ENCODE assay signal across 8 mouse cellular contexts in the genomic region with DNA sequence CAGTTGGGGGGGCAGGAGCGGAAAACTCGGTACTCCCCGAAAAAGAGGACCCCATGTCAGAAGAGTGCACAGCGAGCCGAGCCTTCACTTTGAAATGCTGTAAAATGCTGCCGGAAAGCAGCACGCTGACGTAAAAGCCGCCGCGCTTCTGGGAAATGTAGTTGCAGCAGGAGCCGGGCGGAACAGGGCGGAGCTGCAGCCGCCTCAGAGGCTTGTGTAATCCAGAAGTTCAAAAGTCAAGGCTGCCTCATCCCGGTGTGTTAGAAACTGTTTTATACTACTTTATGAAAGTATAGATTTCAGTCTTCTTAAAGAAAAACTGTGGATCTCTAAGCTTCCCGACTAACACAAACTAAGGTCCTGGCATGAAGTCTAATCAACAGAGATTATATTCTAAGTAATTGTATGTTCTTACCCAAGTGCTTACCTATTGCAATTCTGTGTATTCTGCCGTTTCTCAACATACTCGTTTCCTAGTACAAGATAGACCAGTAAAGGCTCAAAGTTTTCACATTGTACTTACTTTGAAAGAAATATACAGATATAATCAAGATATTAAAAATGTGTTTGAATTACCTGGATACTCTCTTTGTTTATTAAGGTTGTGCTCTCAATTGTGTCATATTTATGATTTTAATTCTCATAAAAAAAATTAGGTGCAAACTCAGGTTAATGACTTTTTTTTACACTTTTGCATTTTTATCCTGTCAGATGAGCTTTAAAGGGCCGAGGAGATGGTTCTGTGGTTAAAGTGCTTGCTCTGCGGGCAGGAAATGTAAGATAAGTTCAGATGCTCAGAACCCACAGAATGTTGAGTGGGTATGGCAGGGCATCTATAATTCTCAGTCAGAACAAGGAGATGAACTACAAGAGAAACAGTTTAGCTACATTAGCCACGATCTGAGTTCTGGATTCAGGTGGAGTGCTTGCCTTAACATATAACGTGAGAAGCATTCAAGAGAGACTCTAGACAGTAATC. TPM values are rescaled to one million over a fixed set of nuclear protein-coding genes. Genes with fewer than 3 reads are reported as not detected.
A peak's percentile ranks its signal among the peaks of the same experiment; 100 is the strongest.
DNase-seq lines count a peak whose midpoint lies in the region; ATAC-seq and TF ChIP-seq lines count a peak whose summit lies in the region.

A gene (minus strand): TSS at position 109 of the 979 bp plus-strand sequence.

- intact Hi-C loops in heart, adult 2 months (cut with DNase I) = no loop called here

- no peaks in the 10 kb centered on the region; the same call in 1 of the 2 replicates for H3K79me2 ChIP-seq in heart, adult 2 months (replicated peaks; ENCODE audit: control insufficient read depth, insufficient read depth, low read length)

- H3K9me3 ChIP-seq in embryonic facial prominence, embryonic 14.5 days (ENCODE audit: control insufficient read depth, low read length) = no peaks in the 10 kb centered on the region
- H3K9me3 ChIP-seq in limb, embryonic 13.5 days = 0 out of 2 replicates have a peak, but pooled peaks cover 3% of the 10 kb centered on the region
- H3K9me3 ChIP-seq in midbrain, embryonic 16.5 days (replicated peaks; ENCODE audit: control insufficient read depth, low read length, poor library complexity, severe bottlenecking) = no peaks in the 10 kb centered on the region

- peak; percentile 96 for ATAC-seq in embryonic facial prominence, embryonic 14.5 days (ENCODE audit: low read depth)
- ATAC-seq in limb, embryonic 13.5 days (ENCODE audit: low FRiP score, low read depth) = peak; percentile 95
- ATAC-seq in midbrain, embryonic 16.5 days = peak; percentile 97

- peak within 1 kb of the TSS; percentile 93 for H3K9ac ChIP-seq in embryonic facial prominence, embryonic 14.5 days (ENCODE audit: low read depth, low read length)
- peak within 1 kb of the TSS; percentile 87 for H3K9ac ChIP-seq in heart, adult 2 months (ENCODE audit: low read depth, low read length)
- H3K9ac ChIP-seq in limb, embryonic 13.5 days = peak within 1 kb of the TSS; percentile 89
- peak within 1 kb of the TSS; percentile 78 for H3K9ac ChIP-seq in midbrain, embryonic 16.5 days (ENCODE audit: low read depth, low read length)

- 17% methylated on average over 23 of the region's 23 CpGs for WGBS in embryonic facial prominence, embryonic 14.5 days
- 16% methylated on average over 23 of the region's 23 CpGs for WGBS in heart, adult 2 months
- 17% methylated on average over 23 of the region's 23 CpGs for whole genome bisulfite sequencing in limb, embryonic 13.5 days
- 18% methylated on average over 23 of the region's 23 CpGs for WGBS in midbrain, embryonic 16.5 days

- TF ChIP-seq CTCF in heart, adult 2 months (IDR thresholded peaks at IDR 0.05) = 0 out of 2 replicates have a peak, but pooled peaks have one; percentile 7

- TF ChIP-seq EP300 in heart, adult 2 months (IDR thresholded peaks at IDR 0.05; ENCODE audit: insufficient read depth, low read depth, low read length) = peak; percentile 52; the same call in 1 of the 2 replicates

- no peaks in the 10 kb centered on the region for H3K27me3 ChIP-seq in embryonic facial prominence, embryonic 14.5 days (replicated peaks; ENCODE audit: control insufficient read depth, insufficient read depth, low read length)
- H3K27me3 ChIP-seq in heart, adult 2 months (ENCODE audit: control insufficient read depth, insufficient read depth, low read length) = no peaks in the 10 kb centered on the region
- H3K27me3 ChIP-seq in limb, embryonic 13.5 days = no peaks in the 10 kb centered on the region
- H3K27me3 ChIP-seq in midbrain, embryonic 16.5 days (ENCODE audit: control insufficient read depth, insufficient read depth, low read depth, low read length) = no peaks in the 10 kb centered on the region

- peak within 1 kb of the TSS; percentile 58 for H3K4me2 ChIP-seq in embryonic facial prominence, embryonic 14.5 days (ENCODE audit: low read depth, low read length)
- H3K4me2 ChIP-seq in limb, embryonic 13.5 days (replicated peaks) = peak within 1 kb of the TSS; percentile 67
- H3K4me2 ChIP-seq in midbrain, embryonic 16.5 days (ENCODE audit: low read length) = peak within 1 kb of the TSS; percentile 73

- peak within 1 kb of the TSS; percentile 84 for H3K4me3 ChIP-seq in embryonic facial prominence, embryonic 14.5 days (ENCODE audit: low read depth, low read length)
- peak within 1 kb of the TSS; percentile 70 for H3K4me3 ChIP-seq in heart, adult 2 months
- peak within 1 kb of the TSS; percentile 80 for H3K4me3 ChIP-seq in limb, embryonic 13.5 days
- H3K4me3 ChIP-seq in midbrain, embryonic 16.5 days (ENCODE audit: low read depth, low read length) = peak within 1 kb of the TSS; percentile 75

- H3K36me3 ChIP-seq in embryonic facial prominence, embryonic 14.5 days (ENCODE audit: control insufficient read depth, insufficient read depth, low read length) = peaks cover 19% of the 10 kb centered on the region
- no peaks in the 10 kb centered on the region; the same call in 1 of the 2 replicates for H3K36me3 ChIP-seq in heart, adult 2 months (ENCODE audit: control insufficient read depth, insufficient read depth, low read length)
- peaks cover 25% of the 10 kb centered on the region for H3K36me3 ChIP-seq in limb, embryonic 13.5 days
- H3K36me3 ChIP-seq in midbrain, embryonic 16.5 days (ENCODE audit: control insufficient read depth, insufficient read depth, low read length) = peaks cover 4% of the 10 kb centered on the region

- H3K4me1 ChIP-seq in embryonic facial prominence, embryonic 14.5 days (ENCODE audit: control insufficient read depth, insufficient read depth, low read length) = no peaks in the 10 kb centered on the region
- H3K4me1 ChIP-seq in heart, adult 2 months (ENCODE audit: control insufficient read depth, insufficient read depth, low read length) = 0 out of 2 replicates have a peak, but pooled peaks cover 1% of the 10 kb centered on the region
- H3K4me1 ChIP-seq in limb, embryonic 13.5 days = 0 out of 2 replicates have a peak, but pooled peaks cover 3% of the 10 kb centered on the region
- H3K4me1 ChIP-seq in midbrain, embryonic 16.5 days (ENCODE audit: control insufficient read depth, insufficient read depth, low read length) = peaks cover 6% of the 10 kb centered on the region; the same call in 1 of the 2 replicates

- peak; percentile 83 for TF ChIP-seq POLR2A in heart, adult 2 months (IDR thresholded peaks at IDR 0.05; ENCODE audit: insufficient read depth, low read depth, low read length)

- peak; percentile 90 for DNase-seq in 3T3-L1 (ENCODE audit: low read depth, low spot score)
- peak; percentile 73 to 76 for DNase-seq in adrenal gland, postnatal 4 days (ENCODE audit: low spot score in 2 of 2)
- DNase-seq in embryonic facial prominence, embryonic 14.5 days (ENCODE audit: low spot score) = peak; percentile 96
- peak; percentile 94 to 96 for DNase-seq in heart, adult 2 months
- peak; percentile 91 to 97 for DNase-seq in kidney, adult 8-10 months
- DNase-seq in spleen, postnatal 10 days (ENCODE audit: low spot score in 2 of 2) = peak; percentile 93 to 95

- H3K27ac ChIP-seq in embryonic facial prominence, embryonic 14.5 days (replicated peaks; ENCODE audit: low read depth, low read length) = peak within 1 kb of the TSS; percentile 63
- H3K27ac ChIP-seq in heart, adult 2 months = peak within 1 kb of the TSS; percentile 81
- H3K27ac ChIP-seq in limb, embryonic 13.5 days = 0 out of 2 replicates have a peak within 1 kb of the TSS, but pooled peaks have one; percentile 39
- H3K27ac ChIP-seq in midbrain, embryonic 16.5 days (ENCODE audit: low read length) = peak within 1 kb of the TSS; percentile 71

RNA-seq across cellular contexts. Expression of the gene that starts here (rescaled TPM):
- 10 to 100 TPM; 58.4 to 59.0 TPM for total RNA-seq in adrenal gland, postnatal 4 days (2021)
- 127 and 136 TPM in 2 replicates for polyA plus RNA-seq in embryonic facial prominence, embryonic 14.5 days (2014; fragmentation: Nextera tagmentation; extraction: Ambion mirVana)
- total RNA-seq in heart, adult 2 months (2021) = 10 to 100 TPM; 48.1 to 55.2 TPM
- 51.7 and 55.7 TPM in 2 replicates for polyA plus RNA-seq in heart, adult 2 months (2012; rRNA removed)
- polyA plus RNA-seq in limb, embryonic 13.5 days (2015; fragmentation: Nextera tagmentation; extraction: Ambion mirVana) = 139 and 140 TPM in 2 replicates
- polyA plus RNA-seq in midbrain, embryonic 16.5 days (2015; fragmentation: Nextera tagmentation; extraction: Ambion mirVana) = 85.7 and 86.8 TPM in 2 replicates

Comparison
In these comparisons a context has a peak if more than half of its experiments do, and no peak if none do; other contexts are left out.
1. Peak in every context shown above with its lines: DNase-seq, ATAC-seq, H3K4me3 ChIP-seq and H3K27ac ChIP-seq.